Mouse (Mus musculus) embryo, embryonic 11 days (tissue): ENCODE measurements at regions not wholly inside any gene's neighbourhood (a gene's known extent, or its start where the extent isn't known, plus 50 kb on each side); places are given as distances from the start of the nearest gene placed in this dataset.
"Not testable (repeated sequence)": the region's sequence is repeated elsewhere in the genome, so short reads cannot be mapped to it uniquely, and the experiment has no call there.

Experiments used
- DNase-seq: peaks from one replicate; pipeline ENCODE4 v3.0.0-alpha.2; 2015

DNA sequence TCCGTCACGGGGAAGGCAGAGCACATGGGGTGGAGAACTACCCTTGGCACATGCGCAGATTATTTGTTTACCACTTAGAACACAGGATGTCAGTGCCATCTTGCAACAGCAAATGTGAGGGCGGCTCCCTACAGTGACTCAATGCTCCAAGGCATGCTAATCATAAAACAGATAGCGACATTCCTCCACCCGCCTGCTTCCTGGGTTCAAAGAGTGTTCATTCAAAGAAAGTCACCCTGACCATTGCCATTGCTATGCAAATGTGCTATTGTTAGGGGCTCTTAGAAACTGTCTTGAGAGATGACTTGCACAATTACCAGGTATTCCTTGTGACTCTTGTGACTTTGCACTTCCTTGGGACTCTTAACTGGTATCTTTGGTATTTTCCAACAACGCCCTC lies 104.1 kb downstream of the H2al2a start:
- DNase-seq, result not testable (repeated sequence)

DNA sequence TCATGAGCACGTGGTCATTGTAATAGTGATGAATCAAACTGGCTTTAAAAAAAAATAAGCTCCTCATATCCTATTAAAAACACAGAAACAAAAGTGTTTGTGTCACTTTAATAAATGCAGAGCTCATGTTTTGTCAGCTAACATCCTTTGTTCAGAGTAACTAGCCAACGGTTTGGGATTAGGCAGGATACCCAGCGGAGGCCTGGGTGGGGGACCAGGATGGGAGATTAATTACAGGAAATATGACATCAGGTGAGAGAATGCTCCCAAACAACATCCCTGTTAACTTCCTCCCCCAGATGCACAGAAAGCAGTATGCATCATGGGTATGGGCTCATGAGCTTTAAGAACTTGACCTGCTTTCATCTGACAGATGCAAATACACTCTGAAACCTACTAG lies 109.1 kb downstream of the H2al2a start:
- no peak for DNase-seq

DNA sequence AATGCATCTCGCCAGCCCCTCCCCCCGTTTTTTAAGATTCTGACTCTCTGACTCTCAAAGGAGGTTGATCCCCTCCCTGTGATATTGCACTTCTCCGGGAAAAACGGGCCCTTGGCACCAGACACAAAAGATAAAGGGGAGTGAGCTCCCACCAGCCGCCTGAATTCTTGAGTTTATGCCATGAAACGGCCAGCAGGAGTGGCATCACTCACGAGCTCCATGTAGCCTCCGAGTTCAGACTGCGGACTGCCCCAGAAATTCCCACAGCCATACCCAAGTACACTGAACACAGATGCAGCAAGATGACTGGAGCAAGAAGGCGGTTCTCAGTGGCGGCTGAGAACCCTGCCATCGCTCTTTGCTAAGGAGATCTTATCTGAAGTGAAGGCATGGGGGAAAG lies 114.4 kb downstream of the H2al2a start:
- no peak for DNase-seq

DNA sequence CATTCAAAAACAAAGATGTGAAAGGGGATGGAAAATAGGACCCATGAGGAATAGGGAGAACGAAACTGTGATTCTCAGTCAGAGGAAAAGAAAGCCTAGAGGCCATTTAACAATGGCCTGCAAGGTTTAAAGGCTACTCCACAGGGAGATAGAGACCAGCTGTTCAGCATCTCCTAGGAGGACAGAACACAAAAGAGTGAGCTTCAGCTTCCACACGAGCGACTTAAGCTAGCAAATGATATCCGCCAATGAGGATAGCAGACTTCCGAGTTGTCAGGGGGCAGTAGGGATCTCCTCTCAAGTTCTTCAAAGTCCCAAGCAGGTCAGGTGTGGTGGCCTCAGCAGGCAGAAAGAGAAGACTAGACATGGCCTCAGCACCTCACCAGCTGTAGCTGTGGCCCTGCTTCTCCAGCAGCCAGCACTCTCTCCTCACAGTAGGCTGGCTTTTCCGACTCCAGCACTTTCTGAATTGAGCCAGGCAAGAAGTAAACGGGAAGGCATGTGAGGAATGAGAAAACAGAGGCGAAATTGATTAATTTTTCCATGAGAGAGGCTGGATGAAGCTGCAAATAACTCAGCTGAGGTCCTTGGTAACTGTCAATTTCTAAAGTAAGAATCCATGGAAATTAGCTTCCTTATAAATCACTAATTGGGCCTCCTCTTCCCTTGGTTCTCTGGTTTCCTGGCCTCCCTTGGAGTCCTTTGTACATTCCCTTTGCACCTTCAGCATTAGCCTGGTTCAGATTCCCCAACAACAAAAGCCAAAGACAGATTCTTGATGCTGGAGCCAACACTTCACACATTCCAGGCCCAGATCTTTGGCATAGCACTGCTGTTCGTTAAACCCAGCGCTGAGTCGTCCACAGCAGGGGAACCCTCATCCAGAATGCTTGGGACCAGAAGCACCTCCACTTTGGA lies 115.7 kb downstream of the H2al2a start:
- no peak for DNase-seq

DNA sequence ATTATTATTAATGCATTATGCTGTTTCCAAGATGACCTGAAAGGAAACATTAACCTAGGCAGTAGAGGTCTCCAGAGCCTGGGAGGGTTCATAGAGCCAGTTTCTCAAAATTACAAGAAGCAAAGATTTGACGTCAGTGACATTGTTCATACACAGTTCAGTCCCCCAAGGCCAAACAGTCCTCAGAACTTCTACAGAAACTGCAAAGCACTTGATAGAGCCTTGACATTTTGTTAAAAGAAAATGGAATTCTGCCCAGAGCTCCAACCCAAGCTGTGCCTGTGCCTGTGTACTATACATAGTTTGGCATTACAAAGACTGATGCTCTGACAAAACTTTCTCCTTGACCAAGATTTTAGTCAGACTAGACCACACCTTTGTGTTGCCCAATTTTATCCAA lies 118.9 kb downstream of the H2al2a start:
- no peak for DNase-seq

DNA sequence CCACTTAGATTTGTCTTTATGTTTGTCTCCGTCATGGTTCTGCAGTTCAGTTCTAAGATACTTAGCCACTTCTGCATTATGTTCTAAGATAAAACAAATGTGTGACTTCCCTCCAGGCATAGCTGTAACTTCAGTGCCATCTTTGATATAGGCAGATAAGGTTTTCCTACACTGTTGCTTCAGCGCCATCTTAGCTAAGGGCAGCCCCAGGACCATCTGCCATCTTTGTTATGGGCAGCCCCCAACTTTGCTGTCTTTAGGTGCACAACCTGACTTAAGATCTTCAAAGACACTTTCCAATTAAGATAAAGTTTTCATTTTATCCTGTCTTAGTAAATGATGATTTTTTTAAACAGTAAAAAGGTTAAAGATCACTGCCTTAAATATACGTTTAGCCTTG lies 119.8 kb downstream of the H2al2a start:
- no peak for DNase-seq

DNA sequence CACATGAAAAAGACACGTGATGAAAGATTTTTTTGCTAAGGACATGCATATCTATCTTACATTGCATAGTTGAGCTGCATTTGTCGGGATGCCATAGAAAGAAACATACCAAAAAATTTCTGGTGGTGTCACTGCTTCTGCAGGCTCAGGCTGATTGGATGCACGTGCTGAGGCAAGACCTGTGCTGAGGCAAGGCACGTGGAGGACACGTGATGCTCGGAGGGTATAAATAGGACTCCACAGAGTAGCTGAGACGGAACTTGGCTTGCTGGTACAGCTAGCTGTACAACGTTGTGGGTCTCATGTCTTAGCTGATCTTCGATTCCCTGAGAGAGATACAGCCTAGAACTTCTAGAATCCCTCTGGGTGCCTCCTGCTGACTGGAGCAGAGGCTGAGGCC lies 120.6 kb downstream of the H2al2a start:
- DNase-seq, result no peak

DNA sequence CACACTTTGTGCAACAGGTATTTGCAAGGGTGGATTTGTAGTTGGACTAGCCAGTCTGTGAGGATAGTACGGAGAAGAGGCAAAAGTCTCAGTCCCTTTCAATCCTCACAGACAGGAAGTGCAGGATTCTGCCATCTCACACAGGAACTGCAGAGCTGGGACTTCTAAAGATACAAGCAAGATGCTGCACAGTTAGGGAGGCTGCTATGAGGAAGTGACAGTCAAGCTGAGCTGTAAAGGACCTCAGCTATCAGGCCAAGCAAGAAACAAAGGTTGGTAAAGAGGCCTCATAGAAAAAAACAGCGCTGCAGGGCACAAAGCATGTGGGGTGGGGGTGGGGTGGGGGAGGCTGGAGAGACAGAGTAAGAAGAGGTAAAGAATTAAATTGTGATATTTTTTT lies 126.2 kb downstream of the H2al2a start:
- DNase-seq, result no peak

DNA sequence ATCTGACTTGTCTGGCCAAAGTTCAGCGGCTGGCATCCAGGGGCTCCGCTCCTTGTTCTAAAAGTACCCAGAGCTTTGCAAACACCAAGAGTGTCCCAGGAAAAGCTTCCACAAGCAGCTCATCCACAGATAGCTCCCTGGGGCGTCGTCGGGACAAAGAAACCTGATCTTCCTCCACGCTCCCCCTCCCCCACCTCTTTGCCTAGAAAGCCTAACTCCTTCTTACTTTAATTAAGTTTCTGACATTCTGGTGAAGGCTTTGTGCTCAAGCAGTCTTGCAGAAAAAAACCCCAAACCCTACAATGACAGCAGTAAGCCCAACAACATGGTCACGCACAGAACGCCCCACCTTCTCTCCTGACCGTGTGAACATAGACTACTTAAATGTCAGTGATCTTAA lies 128.6 kb downstream of the H2al2a start:
- peak; percentile 65 for DNase-seq

DNA sequence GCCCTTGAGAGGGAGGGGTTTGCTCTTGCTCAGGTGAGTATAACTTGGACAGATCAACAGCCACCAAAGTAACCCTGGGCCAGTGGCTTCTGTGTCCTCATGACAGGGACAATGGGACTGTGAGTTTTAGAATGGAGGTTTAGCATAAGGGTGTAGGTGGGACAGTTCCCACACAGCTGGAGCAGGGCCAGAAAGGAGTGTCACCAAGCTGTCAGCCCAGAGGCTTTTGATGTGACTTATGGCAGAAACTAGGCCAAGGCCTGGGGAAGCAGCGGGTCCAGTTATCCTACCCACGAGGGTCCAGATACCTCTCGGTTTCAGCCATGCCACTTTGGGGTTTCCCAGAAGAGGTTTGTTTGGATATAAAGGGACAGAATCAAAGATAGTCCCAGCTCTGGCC lies 129.4 kb downstream of the H2al2a start:
- DNase-seq, result no peak

DNA sequence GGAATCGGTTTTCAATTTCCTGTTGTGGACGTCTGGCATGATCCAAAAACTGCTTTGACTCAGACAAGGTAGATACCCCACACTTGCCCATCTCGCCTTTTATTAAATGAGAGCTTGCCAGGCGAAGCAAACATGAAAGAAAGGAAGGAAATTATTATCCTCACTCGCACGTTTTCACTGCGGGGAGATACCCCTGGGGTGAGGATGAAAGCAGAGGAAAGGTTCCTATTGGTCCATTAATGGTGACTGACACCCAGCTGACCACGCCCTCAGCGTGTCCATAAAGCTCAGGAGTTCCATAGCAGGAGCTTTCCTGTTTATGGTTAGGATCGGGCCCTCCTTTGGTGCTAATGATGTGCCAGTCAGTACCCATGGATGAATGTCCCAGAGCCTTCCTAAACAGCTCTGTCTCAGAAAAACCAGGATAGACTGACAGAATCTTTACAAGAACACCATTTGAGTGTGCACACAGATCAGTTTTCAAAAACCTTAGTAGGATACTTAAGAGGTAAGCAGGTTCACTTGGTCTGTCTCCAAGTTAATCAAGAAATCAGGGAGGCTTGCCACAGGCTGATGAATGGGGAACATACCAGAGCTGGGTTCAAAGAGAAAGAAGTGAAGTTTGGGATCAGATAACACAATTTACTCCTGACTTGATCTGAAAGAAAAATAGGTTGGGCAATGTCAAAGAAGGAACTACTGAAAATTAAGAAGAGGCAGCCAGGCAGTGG lies 130.7 kb upstream of the Nebl start:
- DNase-seq, result peak; percentile 70

DNA sequence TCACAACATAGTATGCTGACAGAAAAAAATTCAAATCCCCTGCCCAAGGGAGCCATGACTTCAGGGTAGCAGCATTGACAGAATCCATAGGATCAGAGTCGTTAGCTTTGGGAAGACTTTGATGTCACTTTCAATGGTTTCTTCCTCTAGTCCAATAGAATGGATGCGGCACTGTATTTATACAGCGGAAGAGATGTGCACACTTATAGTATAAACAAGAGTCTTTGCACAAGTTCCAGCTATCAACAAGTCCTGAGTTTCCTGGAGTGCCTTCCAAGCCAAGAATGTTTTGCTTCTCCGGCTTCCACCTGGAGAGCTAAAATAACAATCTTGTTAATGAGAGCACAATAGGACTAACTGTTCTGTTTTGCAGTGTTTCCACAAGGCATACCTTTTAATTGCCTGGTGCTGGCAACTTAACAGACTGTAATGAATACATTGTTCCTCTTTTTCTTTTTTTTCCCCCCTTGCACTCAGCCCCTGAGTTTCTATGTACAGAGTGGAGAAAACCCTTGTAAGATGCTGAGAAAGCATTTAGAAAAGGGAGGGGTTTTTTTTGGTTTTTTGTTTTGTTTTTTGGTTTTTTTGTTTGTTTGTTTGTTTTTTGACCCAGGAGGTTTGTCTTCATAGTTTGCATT lies 129.8 kb upstream of the Nebl start:
- DNase-seq, result no peak

DNA sequence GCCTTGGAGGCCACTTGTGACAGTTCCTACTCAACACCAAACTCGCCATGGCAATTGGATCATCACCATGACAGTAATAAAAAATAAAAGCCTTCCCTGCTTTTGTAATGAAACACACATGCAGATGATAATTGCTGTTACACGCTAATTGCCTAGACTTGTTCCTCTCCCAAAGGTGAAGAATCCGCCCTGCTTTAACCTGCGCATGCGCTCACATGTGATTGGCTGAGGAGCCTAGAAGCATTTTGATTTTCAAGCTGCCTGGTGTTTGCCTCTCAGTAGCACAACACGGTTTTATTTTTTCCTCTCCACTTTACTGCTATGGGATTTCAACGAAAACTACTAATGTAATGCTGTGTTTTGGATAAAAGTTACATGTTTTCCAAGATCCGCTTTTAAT lies 128.0 kb upstream of the Nebl start:
- no peak for DNase-seq

DNA sequence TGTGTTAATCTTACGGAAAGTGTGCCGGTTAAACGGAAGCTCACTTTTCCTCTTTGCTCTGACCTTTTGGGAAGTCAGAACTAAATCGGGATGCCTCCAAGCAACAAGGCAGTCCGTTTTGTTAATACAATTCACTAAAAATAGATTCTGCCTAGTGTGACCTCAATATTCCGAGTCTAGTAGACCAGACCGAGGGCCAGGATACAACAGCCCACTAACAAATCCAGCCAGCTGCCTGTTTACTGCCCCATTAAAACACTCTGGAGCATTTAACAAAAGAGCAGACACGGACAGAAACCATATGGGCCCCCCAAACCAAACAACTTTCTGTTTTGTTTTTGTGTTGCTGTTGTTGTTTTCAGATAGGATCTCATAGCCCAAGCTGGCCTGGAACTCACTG lies 127.1 kb upstream of the Nebl start:
- no peak for DNase-seq

DNA sequence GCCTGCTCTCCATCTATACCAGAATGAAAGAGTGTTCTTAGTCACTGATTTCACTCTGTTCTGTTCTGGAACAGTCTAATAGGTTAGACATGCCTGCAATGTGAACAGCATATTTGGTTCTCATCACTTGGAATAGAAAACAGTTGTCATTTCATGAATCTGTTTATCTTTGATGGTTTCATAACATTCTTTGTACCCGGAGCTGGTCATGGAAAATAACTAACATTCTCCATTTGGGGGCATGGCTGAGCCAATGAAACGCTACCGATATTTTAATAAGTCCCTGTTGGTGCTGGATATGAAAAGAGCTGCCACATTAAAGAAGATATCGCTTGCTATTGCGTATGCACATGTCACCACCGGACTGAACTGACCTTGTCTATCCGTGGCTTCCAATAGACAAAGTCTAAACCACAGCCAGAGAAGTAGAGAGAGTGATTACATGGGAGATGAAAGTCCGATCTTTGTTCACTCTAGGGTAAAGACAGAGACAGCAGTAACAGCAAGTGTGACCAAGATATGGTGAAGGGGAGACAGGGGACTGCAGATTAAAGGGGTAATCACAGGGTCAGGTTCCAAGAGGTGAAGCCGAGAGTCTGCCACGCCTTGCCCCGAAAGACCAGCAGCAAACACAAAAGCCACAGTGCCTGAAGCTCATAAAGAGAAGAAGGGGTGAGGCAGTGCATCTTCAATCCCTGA lies 124.5 kb upstream of the Nebl start:
- DNase-seq, result no peak

DNA sequence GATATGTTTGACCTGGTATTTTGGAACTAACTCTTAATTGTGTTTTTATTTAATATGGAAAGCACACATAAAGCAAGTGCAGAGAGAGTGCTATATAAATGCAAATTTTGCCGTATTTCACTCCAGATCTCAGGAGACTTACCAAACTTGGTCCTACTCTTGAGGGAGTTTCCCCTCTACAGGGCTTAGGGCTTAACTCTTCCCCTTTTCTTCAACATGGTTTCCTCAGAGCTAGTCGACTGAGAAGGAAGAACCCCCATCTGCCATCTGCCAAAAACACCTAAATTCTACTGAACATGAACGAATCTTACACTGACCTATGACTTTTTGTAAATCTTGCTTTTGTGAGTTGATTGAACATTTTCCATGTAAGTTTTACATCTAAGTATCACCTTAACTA lies 122.8 kb upstream of the Nebl start:
- DNase-seq, result no peak

DNA sequence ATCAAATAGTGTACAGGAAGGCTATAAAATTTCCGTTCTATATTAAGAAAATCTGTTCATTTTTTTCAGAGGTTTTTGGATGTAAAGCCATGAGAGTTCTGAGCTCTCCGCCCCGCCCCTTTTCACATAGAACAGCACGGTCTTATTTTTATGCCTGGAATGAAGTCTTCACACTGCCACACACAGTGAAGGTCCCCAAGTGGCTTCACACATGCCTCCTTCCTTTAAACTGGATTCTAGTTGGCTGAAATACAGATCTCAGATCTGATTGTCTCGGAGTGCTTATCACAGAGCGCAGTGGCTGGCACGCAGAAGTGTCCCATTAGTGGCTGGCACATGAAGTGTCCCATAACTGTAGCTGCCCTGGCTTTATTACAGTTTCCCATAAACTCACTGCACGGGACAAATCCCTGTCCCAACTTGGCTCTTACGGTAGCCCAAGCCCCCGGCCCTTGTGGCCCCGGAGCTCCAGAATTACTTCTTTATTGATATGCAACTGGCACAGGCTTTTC lies 122.3 kb upstream of the Nebl start:
- no peak for DNase-seq

DNA sequence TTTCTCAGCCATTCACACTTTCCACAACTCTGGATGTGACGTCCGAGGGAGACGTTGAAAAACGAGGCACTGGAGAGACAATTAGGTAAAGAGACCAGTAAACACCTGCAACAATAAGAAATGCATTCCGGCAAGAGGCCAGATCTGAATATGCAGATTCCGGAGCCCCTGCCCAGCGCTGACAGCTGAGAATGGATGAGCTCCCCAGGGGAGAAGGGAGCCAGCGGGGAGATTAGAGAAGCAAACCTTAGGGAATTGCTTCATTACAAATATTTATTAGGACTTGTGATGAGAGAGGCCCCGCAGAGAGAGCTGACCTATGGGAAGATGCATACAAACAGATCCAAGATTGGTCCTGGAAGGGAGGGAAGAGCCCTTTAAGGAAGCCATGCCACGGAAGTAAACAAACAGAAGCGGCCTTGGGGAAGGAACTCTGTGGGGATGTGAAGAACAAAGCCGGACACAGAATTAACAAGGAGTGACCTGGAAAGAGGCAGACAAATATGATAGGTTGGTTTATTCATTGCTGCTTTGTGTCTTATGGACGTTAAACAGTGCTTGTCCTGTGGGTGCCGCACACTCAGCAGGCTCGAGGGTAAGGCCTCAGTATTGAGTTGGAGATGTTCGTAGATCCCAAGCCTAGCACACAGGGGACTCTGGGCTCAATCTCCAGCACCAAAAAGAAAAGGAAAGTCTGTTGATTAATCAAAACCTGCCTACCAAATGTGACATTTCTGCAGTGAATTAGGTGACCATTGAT lies 121.7 kb upstream of the Nebl start:
- no peak for DNase-seq

DNA sequence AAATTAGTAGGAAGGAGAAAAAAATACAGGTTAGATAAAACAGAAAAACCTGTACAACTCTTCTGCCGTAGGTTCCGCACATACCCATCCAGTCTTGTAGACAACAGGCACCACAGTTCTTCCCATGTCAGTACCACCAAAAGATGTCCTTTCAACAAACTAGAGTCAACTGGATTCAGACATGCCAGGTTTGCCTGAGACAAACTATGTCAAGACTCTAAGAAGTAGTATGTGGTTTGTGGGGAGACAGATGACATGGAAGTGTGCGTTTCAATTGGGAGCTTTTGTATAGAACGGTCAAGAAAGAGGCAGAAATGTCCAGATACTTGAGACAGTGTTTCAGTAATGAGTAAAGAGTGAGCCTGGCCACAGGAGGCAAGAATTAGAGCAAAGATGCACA lies 119.5 kb upstream of the Nebl start:
- no peak for DNase-seq

DNA sequence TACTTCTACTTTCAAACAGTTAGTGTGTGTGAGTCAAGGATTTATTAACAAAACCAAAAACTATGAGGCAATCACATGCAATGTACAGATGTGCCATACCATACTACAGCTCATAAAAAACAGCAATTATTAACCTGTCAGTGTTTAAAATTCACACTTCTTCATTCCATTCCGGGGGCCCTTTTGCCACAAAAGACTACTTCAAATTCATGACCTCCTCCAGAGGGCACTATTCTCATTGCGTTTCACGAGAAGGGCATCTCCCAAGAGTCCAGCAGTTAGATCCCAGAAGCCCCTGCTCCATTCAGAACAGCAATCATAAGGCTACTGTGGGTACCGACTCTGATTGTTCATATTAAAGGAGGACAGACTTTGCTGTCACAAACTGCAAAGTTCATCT lies 118.0 kb upstream of the Nebl start:
- peak; percentile 67 for DNase-seq

DNA sequence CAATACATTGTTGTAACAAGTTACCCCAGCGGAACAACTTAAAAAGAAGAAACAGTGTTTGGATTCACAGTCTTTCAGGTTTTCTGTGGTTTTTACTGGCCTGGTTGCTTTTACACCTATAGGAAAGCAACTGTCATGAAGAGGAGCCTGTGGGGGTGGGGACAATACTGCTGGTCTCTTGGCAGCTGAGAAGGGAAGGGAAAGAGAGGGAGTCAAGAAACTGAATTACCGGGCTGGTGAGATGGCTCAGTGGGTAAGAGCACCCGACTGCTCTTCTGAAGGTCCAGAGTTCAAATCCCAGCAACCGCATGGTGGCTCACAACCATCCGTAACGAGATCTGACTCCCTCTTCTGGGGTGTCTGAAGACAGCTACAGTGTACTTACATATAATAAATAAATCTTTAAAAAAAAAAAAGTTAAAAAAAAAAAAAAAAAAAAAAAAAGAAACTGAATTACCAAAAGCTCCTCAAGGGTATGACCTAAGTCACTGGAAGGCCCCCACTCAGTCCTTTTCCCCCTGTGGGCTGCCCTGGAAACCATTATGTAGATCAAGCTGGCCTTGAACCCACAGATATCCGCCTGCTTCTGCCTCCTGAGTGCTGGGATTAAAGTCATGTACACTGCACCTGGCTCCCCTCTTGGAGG lies 114.3 kb upstream of the Nebl start:
- not testable (repeated sequence) for DNase-seq
